Mouse (Mus musculus) liver, embryonic 14.5 days (tissue): ENCODE results near the gene Slc38a1.

Experiments used
- CTCF ChIP-seq: IDR thresholded peaks from 2 replicates; pipeline ENCODE4 v1.5.1; 2016; ENCODE audit warnings: antibody characterized with exemption, low read depth, control low read depth
- EP300 ChIP-seq: IDR thresholded peaks from 2 replicates; pipeline ENCODE4 v1.6.1; 2016; ENCODE audit warnings: antibody characterized with exemption, low read depth

GRCm38 (mm10) chr15:96608671-96609070 is 34.0 kb downstream of the Slc38a1 start:
- TF ChIP-seq CTCF (no peak), EP300 (no peak)
